Mouse (Mus musculus): ENCODE results near the gene Etl4. TPM values are rescaled to one million over a fixed set of nuclear protein-coding genes. Genes with fewer than 3 reads are reported as not detected.

Etl4 gene
- total and polyA plus RNA-seq, 2 experiments: 3.5 to 5.5 TPM

GRCm38 (mm10) chr2:19966445-19966844 lies 56.9 kb downstream of the Etl4 start:
- TF ChIP-seq CTCF (IDR thresholded peaks at IDR 0.05; ENCODE audit: low read depth, low read length) (no peak), POLR2A (IDR thresholded peaks at IDR 0.05; ENCODE audit: extremely low read depth, insufficient read depth, low read length) (no peak)
- WGBS: 51% methylated on average over 7 of the region's 7 CpGs

GRCm38 (mm10) chr2:20037671-20038070 lies 128.1 kb downstream of the Etl4 start:
- Histone ChIP-seq H3K4me1 (ENCODE audit: control insufficient read depth, insufficient read depth, low read length) (no peaks in the 10 kb centered on the region), H3K4me3 (ENCODE audit: insufficient read depth, low read depth, low read length) (no peak overlapping the region), H3K9ac (ENCODE audit: low read depth, low read length) (no peak overlapping the region), H3K27ac (replicated peaks; ENCODE audit: insufficient read depth, low read depth, low read length) (no peak overlapping the region), H3K79me2 (ENCODE audit: control insufficient read depth, insufficient read depth, low read length) (no peaks in the 10 kb centered on the region), H3K36me3 (ENCODE audit: control insufficient read depth, insufficient read depth, low read length) (no peaks in the 10 kb centered on the region), H3K27me3 (ENCODE audit: control insufficient read depth, insufficient read depth, low read length) (no peaks in the 10 kb centered on the region)
- 82% methylated on average over 4 of the region's 4 CpGs for WGBS
- DNase-seq (ENCODE audit: extremely low read depth, low read depth, low spot score): no peak
- TF ChIP-seq CTCF (IDR thresholded peaks at IDR 0.05; ENCODE audit: low read depth, low read length): no peak
- TF ChIP-seq POLR2A (IDR thresholded peaks at IDR 0.05; ENCODE audit: extremely low read depth, insufficient read depth, low read length): no peak

More at GRCm38 (mm10) chr2:19966445-19966844, 56.9 kb downstream of the Etl4 start:
- no peak for DNase-seq (ENCODE audit: extremely low read depth, low read depth, low spot score)
- Histone ChIP-seq H3K79me2 (ENCODE audit: control insufficient read depth, insufficient read depth, low read length) (no peaks in the 10 kb centered on the region), H3K9ac (ENCODE audit: low read depth, low read length) (no peak overlapping the region), H3K27me3 (ENCODE audit: control insufficient read depth, insufficient read depth, low read length) (no peaks in the 10 kb centered on the region), H3K4me3 (ENCODE audit: insufficient read depth, low read depth, low read length) (no peak overlapping the region), H3K36me3 (ENCODE audit: control insufficient read depth, insufficient read depth, low read length) (no peaks in the 10 kb centered on the region), H3K4me1 (ENCODE audit: control insufficient read depth, insufficient read depth, low read length) (no peaks in the 10 kb centered on the region), H3K27ac (replicated peaks; ENCODE audit: insufficient read depth, low read depth, low read length) (no peak overlapping the region)

- H3K27ac ChIP-seq (replicated peaks; ENCODE audit: insufficient read depth, low read depth, low read length): no peak overlapping the region
- no peak overlapping the region for H3K4me3 ChIP-seq (ENCODE audit: insufficient read depth, low read depth, low read length)
- WGBS: 51% methylated on average over 9 of the region's 9 CpGs
- no peaks in the 10 kb centered on the region for H3K79me2 ChIP-seq (ENCODE audit: control insufficient read depth, insufficient read depth, low read length)
- TF ChIP-seq CTCF (IDR thresholded peaks at IDR 0.05; ENCODE audit: low read depth, low read length): no peak
- no peak for TF ChIP-seq POLR2A (IDR thresholded peaks at IDR 0.05; ENCODE audit: extremely low read depth, insufficient read depth, low read length)
- no peaks in the 10 kb centered on the region for H3K36me3 ChIP-seq (ENCODE audit: control insufficient read depth, insufficient read depth, low read length)
- no peaks in the 10 kb centered on the region for H3K27me3 ChIP-seq (ENCODE audit: control insufficient read depth, insufficient read depth, low read length)
- H3K4me1 ChIP-seq (ENCODE audit: control insufficient read depth, insufficient read depth, low read length): no peaks in the 10 kb centered on the region
- H3K9ac ChIP-seq (ENCODE audit: low read depth, low read length): no peak overlapping the region
- no peak for DNase-seq (ENCODE audit: extremely low read depth, low read depth, low spot score)
Observed at GRCm38 (mm10) chr2:20072377-20072776, 162.8 kb downstream of the Etl4 start.

GRCm38 (mm10) chr2:20076118-20076796 lies 166.7 kb downstream of the Etl4 start:
- no peak overlapping the region for H3K4me3 ChIP-seq (ENCODE audit: insufficient read depth, low read depth, low read length)
- H3K79me2 ChIP-seq (ENCODE audit: control insufficient read depth, insufficient read depth, low read length): no peaks in the 10 kb centered on the region
- no peaks in the 10 kb centered on the region for H3K4me1 ChIP-seq (ENCODE audit: control insufficient read depth, insufficient read depth, low read length)
- no peak overlapping the region for H3K27ac ChIP-seq (replicated peaks; ENCODE audit: insufficient read depth, low read depth, low read length)
- 77% methylated on average over 4 of the region's 4 CpGs for WGBS
- no peaks in the 10 kb centered on the region for H3K36me3 ChIP-seq (ENCODE audit: control insufficient read depth, insufficient read depth, low read length)
- H3K9ac ChIP-seq (ENCODE audit: low read depth, low read length): no peak overlapping the region
- H3K27me3 ChIP-seq (ENCODE audit: control insufficient read depth, insufficient read depth, low read length): no peaks in the 10 kb centered on the region
- TF ChIP-seq POLR2A (IDR thresholded peaks at IDR 0.05; ENCODE audit: extremely low read depth, insufficient read depth, low read length) (no peak), CTCF (IDR thresholded peaks at IDR 0.05; ENCODE audit: low read depth, low read length) (no peak)
- DNase-seq (ENCODE audit: extremely low read depth, low read depth, low spot score): no peak

- no peaks in the 10 kb centered on the region for H3K36me3 ChIP-seq (ENCODE audit: control insufficient read depth, insufficient read depth, low read length)
- no peaks in the 10 kb centered on the region for H3K79me2 ChIP-seq (ENCODE audit: control insufficient read depth, insufficient read depth, low read length)
- H3K27ac ChIP-seq (replicated peaks; ENCODE audit: insufficient read depth, low read depth, low read length): no peak overlapping the region
- no peaks in the 10 kb centered on the region for H3K4me1 ChIP-seq (ENCODE audit: control insufficient read depth, insufficient read depth, low read length)
- DNase-seq (ENCODE audit: extremely low read depth, low read depth, low spot score): no peak
- H3K9ac ChIP-seq (ENCODE audit: low read depth, low read length): no peak overlapping the region
- 76% methylated on average over 4 of the region's 4 CpGs for WGBS
- TF ChIP-seq POLR2A (IDR thresholded peaks at IDR 0.05; ENCODE audit: extremely low read depth, insufficient read depth, low read length): no peak
- TF ChIP-seq CTCF (IDR thresholded peaks at IDR 0.05; ENCODE audit: low read depth, low read length): no peak
- no peaks in the 10 kb centered on the region for H3K27me3 ChIP-seq (ENCODE audit: control insufficient read depth, insufficient read depth, low read length)
- no peak overlapping the region for H3K4me3 ChIP-seq (ENCODE audit: insufficient read depth, low read depth, low read length)
Observed at GRCm38 (mm10) chr2:20084781-20085180, 175.2 kb downstream of the Etl4 start.

GRCm38 (mm10) chr2:20105456-20105855 lies 195.9 kb downstream of the Etl4 start:
- no peaks in the 10 kb centered on the region for H3K27me3 ChIP-seq (ENCODE audit: control insufficient read depth, insufficient read depth, low read length)
- H3K36me3 ChIP-seq (ENCODE audit: control insufficient read depth, insufficient read depth, low read length): no peaks in the 10 kb centered on the region
- no peak overlapping the region for H3K27ac ChIP-seq (replicated peaks; ENCODE audit: insufficient read depth, low read depth, low read length)
- WGBS: 69% methylated on average over 1 of the region's 1 CpGs
- no peaks in the 10 kb centered on the region for H3K4me1 ChIP-seq (ENCODE audit: control insufficient read depth, insufficient read depth, low read length)
- no peak overlapping the region for H3K4me3 ChIP-seq (ENCODE audit: insufficient read depth, low read depth, low read length)
- H3K9ac ChIP-seq (ENCODE audit: low read depth, low read length): no peak overlapping the region
- DNase-seq (ENCODE audit: extremely low read depth, low read depth, low spot score): no peak
- H3K79me2 ChIP-seq (ENCODE audit: control insufficient read depth, insufficient read depth, low read length): no peaks in the 10 kb centered on the region
- no peak for TF ChIP-seq POLR2A (IDR thresholded peaks at IDR 0.05; ENCODE audit: extremely low read depth, insufficient read depth, low read length)
- no peak for TF ChIP-seq CTCF (IDR thresholded peaks at IDR 0.05; ENCODE audit: low read depth, low read length)
